Mouse (Mus musculus) v-Abl transformed pro-B cells (cell line): ENCODE results near the gene Brix1.

Source experiments
- in situ Hi-C, 2 experiments: fragments of 400-800 bp; cut with MboI; formaldehyde crosslinking; loops; one replicate each; pipeline ENCODE4 v1.15.1; 2025; ENCODE audit not compliant: unreplicated experiment in 2 of 2

The Brix1 gene

DNA sequence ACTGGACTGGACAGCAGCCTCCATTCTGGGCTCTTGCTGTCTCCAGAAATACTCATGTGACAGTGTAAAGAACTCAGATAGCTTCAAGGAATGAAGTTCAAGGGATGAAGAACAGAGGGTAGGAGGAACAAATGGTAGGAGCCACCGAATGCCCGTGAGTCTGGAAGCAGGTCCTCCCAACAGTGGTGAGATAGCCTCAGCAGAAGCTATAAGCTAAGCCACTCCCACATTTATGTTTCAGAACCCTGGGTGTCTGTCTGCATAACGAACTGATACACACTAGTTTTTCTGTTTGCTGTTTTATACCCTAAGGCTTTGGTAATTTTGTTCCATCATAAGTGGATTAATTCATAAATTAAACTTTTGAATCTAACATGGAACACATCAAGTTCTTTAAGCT is 21.1 kb downstream of the Brix1 start:
- in situ Hi-C loops: no loop called here

- in situ Hi-C loops: no loop called here
Observed at GRCm38 (mm10) chr15:10463555-10463954, 22.2 kb downstream of the Brix1 start.

DNA sequence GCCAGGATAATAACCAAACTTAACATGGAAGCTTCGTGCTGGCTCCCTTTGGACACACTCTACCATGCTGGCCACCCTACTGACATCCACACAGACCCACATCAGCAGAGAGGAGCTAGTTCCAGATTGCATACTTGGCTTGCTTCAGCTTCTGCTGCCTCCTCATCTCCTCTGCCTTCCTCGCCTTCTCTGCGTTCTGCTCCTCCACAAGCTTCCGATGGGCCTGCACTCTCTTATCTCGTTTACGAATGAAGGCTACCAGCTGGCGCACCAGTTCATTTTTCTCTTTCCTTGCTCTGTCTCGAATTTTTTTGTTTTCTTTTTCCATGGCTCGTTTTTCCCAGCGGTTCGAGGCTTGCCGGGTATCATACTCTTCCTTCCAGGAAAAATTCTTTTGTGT is 24.8 kb downstream of the Brix1 start:
- in situ Hi-C loops: no loop called here

DNA sequence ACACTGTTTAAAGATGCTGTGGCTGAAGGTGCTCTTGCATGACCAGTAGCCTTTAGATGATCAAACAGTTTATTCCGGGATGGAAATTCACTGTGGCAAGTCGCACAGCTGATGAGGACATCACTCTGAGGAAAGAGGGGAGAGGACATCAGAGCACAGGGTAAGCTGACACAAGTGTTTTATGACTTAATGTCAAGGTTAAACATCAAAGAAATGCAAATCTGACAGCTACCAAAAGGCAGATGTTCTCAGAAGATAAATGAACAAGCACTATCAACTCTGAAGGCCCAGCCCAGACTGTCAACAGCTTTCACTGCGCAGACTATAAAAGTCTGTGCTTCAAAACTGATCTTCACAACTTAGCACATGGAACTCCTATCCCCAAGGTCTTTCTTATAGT is 38.6 kb downstream of the Brix1 start:
- in situ Hi-C loops: loop anchor here in 1 of 2 experiments (10.0 kb wide), 2 partner anchors 692 to 992 kb away; no protein-coding TSS in a partner anchor

DNA sequence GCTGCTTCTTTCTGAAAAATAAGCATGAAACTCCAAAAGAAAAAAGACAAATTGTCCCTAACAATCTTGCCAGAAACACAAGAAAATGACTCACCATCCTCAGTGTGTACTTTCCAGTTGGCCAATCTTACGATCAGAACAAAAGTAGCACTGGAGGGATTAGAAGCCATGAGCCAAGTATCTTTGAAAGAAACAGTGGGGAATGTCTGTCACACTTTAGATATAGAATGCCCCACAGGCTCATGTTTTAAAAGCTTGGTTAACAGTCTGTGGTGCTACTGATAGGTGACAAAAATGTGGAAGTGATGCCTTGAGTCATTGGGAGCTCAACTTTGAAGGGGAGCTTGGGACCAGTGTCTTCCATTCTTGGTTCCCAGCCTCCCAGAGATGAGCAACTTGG is 43.5 kb downstream of the Brix1 start:
- in situ Hi-C loops: loop anchor here in 1 of 2 experiments (10.0 kb wide), 2 partner anchors 687 to 987 kb away; no protein-coding TSS in a partner anchor

DNA sequence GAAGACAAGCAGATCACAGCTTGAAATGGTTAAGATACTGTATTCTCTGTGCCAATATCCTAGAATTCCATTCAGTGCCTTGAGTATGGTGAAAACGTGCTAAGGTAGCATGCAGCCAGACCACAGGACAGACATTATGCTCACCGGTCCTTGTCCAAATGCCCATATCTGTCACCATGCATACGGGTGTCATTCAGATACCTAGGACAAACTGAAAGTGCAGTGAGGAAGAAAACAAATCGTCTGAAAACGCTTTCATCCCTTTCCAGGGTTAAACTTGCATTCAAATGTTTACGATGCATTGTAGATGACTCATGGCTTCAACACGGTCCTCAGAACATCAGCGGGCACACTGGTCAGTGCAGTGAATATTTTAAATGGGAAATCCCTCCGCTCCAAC is 44.3 kb downstream of the Brix1 start:
- in situ Hi-C loops: loop anchor here in 1 of 2 experiments (10.0 kb wide), 2 partner anchors 687 to 987 kb away; no protein-coding TSS in a partner anchor

GRCm38 (mm10) chr15:10439963-10440362 is 45.8 kb downstream of the Brix1 start:
- in situ Hi-C loops: loop anchor here in 1 of 2 experiments (10.0 kb wide), 2 partner anchors 685 to 985 kb away; no protein-coding TSS in a partner anchor

- in situ Hi-C loops: no loop called here
Observed at GRCm38 (mm10) chr15:10436893-10437292, 48.9 kb downstream of the Brix1 start.

GRCm38 (mm10) chr15:10426545-10427266 is 59.0 kb downstream of the Brix1 start:
- in situ Hi-C loops: no loop called here

DNA sequence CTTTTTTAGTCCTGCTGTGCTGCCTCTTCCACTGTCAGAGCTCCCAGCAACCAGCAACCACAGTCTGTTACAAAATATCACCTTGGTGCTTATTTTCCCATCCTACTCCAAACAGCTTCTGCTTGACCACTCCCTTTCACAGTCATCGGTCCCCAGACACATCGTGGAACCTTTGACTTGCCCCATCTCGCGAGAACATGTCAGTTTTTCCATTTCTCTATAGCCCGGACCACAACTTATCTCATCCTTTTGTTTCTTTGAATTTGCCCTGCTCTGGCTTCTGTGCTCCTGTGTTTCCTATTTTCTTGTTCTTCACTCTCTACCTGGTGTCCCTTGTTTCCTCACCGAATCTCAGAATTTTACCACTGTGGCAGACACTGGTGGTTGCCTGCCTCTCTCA is 59.6 kb downstream of the Brix1 start:
- in situ Hi-C loops: no loop called here
